Mouse (Mus musculus): ENCODE data around the gene Cachd1.

DNA sequence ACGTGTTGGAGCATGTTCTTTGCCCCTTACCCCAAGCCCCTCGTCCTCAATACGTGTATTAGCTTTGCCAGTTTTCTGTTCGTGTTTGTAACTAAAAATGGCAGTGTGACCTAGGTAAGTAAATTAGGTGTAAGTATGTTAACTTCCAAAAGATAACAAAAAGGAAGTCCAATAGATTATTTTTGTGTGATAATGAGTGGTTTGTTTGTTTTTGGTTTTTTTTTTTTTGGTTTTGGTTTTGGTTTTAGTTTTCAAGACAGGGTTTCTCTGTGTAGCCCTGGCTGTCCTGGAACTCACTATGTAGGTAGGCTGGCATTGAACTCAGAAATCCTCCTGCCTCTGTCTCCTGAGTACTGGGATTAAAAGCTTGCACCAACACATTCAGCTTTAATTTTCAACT is 295.1 kb downstream of the Cachd1 start:
- no peak for TF ChIP-seq POLR2A (IDR thresholded peaks at IDR 0.05; ENCODE audit: borderline replicate concordance, extremely low read depth, low read depth, low read length)
- no peak for TF ChIP-seq CTCF (IDR thresholded peaks at IDR 0.05; ENCODE audit: insufficient read depth, low read length)

Data from lung, adult 2 months (tissue).